Comparison of ENCODE assay signal across 1 mouse cellular context in genomic region chr8:123290166-123290565, GRCm38 (mm10).
TF ChIP-seq lines count a peak whose summit lies in the region.

No protein-coding gene starts in this region.

TF ChIP-seq in CH12.LX, 34 proteins besides CTCF, POLR2A, EP300 and RAD21:
- TF ChIP-seq SMC3 (IDR thresholded peaks at IDR 0.05; ENCODE audit: low read depth, low read length) (peak; percentile 54), ZMIZ1 (IDR thresholded peaks at IDR 0.05; ENCODE audit: low read depth, low read length) (no peak)
